Mouse (Mus musculus) embryo, embryonic 11 days (tissue): ENCODE measurements around the gene Eepd1.
A peak's percentile ranks its signal among the peaks of the same experiment; 100 is the strongest.

Experiments
- DNase-seq: peaks from one replicate; pipeline ENCODE4 v3.0.0-alpha.2; 2015

Eepd1 gene

GRCm38 (mm10) chr9:25539461-25539860, 58.1 kb downstream of the Eepd1 start:
- DNase-seq = no peak

- DNase-seq = no peak
These were observed 60.0 kb downstream of the Eepd1 start for GRCm38 (mm10) chr9:25541355-25541754.

GRCm38 (mm10) chr9:25545212-25545611, 63.9 kb downstream of the Eepd1 start:
- peak; percentile 8 for DNase-seq

GRCm38 (mm10) chr9:25549130-25550060, 68.0 kb downstream of the Eepd1 start:
- no peak for DNase-seq

GRCm38 (mm10) chr9:25550196-25550595, 68.8 kb downstream of the Eepd1 start:
- DNase-seq = no peak

- DNase-seq = no peak
These were observed 71.2 kb downstream of the Eepd1 start for GRCm38 (mm10) chr9:25552532-25552931.

- DNase-seq = no peak
These were observed 73.0 kb downstream of the Eepd1 start for GRCm38 (mm10) chr9:25554246-25554803.

- DNase-seq = no peak
These were observed 73.9 kb downstream of the Eepd1 start for GRCm38 (mm10) chr9:25555261-25555660.

- no peak for DNase-seq
These were observed 74.7 kb downstream of the Eepd1 start for GRCm38 (mm10) chr9:25556008-25556407.

GRCm38 (mm10) chr9:25557378-25557777, 76.0 kb downstream of the Eepd1 start:
- DNase-seq = no peak

GRCm38 (mm10) chr9:25558834-25559233, 77.5 kb downstream of the Eepd1 start:
- no peak for DNase-seq

GRCm38 (mm10) chr9:25560016-25560758, 78.8 kb downstream of the Eepd1 start:
- no peak for DNase-seq

GRCm38 (mm10) chr9:25561143-25561542, 79.8 kb downstream of the Eepd1 start:
- DNase-seq = no peak

GRCm38 (mm10) chr9:25563806-25564205, 82.5 kb downstream of the Eepd1 start:
- no peak for DNase-seq

- DNase-seq = no peak
These were observed 85.7 kb downstream of the Eepd1 start for GRCm38 (mm10) chr9:25567071-25567470.

- no peak for DNase-seq
These were observed 87.4 kb downstream of the Eepd1 start for GRCm38 (mm10) chr9:25568783-25569182.

- no peak for DNase-seq
These were observed 88.7 kb downstream of the Eepd1 start for GRCm38 (mm10) chr9:25570011-25570410.

GRCm38 (mm10) chr9:25570436-25570835, 89.1 kb downstream of the Eepd1 start:
- no peak for DNase-seq

- DNase-seq = no peak
These were observed 90.0 kb downstream of the Eepd1 start for GRCm38 (mm10) chr9:25571381-25571780.

- DNase-seq = peak; percentile 77
These were observed 92.4 kb downstream of the Eepd1 start for GRCm38 (mm10) chr9:25573753-25574152.

- no peak for DNase-seq
These were observed 92.8 kb downstream of the Eepd1 start for GRCm38 (mm10) chr9:25574186-25574585.

- no peak for DNase-seq
These were observed 97.6 kb downstream of the Eepd1 start for GRCm38 (mm10) chr9:25578674-25579596.
